Mouse (Mus musculus): Measurements from ENCODE around the gene Txnl4b.

DNA sequence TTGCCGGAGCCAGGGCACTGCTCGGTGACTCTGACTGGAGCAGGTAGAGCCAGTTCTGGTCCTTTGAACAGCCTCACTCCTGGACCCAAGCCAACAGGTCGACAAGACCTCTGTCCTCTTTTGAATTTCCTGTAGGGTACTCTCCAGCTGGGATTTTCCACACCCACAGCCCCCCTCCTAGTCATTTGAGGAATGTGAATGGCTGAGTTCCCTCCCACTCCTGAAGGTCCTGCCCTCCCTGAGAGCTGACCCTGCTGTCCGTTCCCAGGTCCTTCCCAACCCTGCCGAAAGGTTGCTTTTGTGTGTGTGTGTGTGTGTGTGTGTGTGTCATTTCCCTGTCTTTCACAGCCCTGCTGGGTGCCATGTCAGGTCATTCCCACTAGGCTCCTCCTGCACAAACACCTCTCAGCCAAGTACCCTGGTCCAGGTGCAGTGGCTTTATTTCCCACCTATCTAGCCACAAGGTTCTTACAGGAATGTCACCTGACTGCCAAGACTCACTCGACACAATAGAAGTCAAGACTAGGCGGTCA, 21.3 kb downstream of the Txnl4b start:
- TF ChIP-seq CTCF (IDR thresholded peaks at IDR 0.05) (no peak), POLR2A (IDR thresholded peaks at IDR 0.05; ENCODE audit: insufficient read depth, low read depth, low read length) (no peak)

All from heart, adult 2 months (tissue).